Mouse (Mus musculus): ENCODE measurements around the gene Npcd.

Gene Npcd

GRCm38 (mm10) chr15:79834130-79834880 is at the start of gene Npcd, which contains the start of gene Cbx6:
Npcd (minus strand) TSS chr15:79834237.
Cbx6 (minus strand) TSS chr15:79834688.
- peak; percentile 98 to 99 for DNase-seq (ENCODE audit: low spot score in 2 of 2)

GRCm38 (mm10) chr15:79883352-79883822 is 49.4 kb upstream of the Npcd start:
- peak; percentile 94 for DNase-seq (ENCODE audit: low spot score in 2 of 2)

GRCm38 (mm10) chr15:79882623-79883267 is 48.7 kb upstream of the Npcd start:
- no peak for DNase-seq (ENCODE audit: low spot score in 2 of 2)

GRCm38 (mm10) chr15:79880477-79880876 is 46.4 kb upstream of the Npcd start:
- no peak for DNase-seq (ENCODE audit: low spot score in 2 of 2)

- DNase-seq (ENCODE audit: low spot score in 2 of 2) = peak; percentile 86 to 88
Measured at GRCm38 (mm10) chr15:79879319-79879718, 45.3 kb upstream of the Npcd start.

- DNase-seq (ENCODE audit: low spot score in 2 of 2) = peak in 1 of 2 experiments; percentile 40
Measured at GRCm38 (mm10) chr15:79878725-79879136, 44.7 kb upstream of the Npcd start.

GRCm38 (mm10) chr15:79875261-79875995 is 41.4 kb upstream of the Npcd start:
- no peak for DNase-seq (ENCODE audit: low spot score in 2 of 2)

- DNase-seq (ENCODE audit: low spot score in 2 of 2) = no peak
Measured at GRCm38 (mm10) chr15:79873995-79874394, 40.0 kb upstream of the Npcd start.

- DNase-seq (ENCODE audit: low spot score in 2 of 2) = no peak
Measured at GRCm38 (mm10) chr15:79873545-79873944, 39.5 kb upstream of the Npcd start.

GRCm38 (mm10) chr15:79867260-79868002 is 33.4 kb upstream of the Npcd start:
- DNase-seq (ENCODE audit: low spot score in 2 of 2) = no peak

GRCm38 (mm10) chr15:79859821-79860220 is 25.8 kb upstream of the Npcd start:
- no peak for DNase-seq (ENCODE audit: low spot score in 2 of 2)

GRCm38 (mm10) chr15:79858979-79859378 is 24.9 kb upstream of the Npcd start:
- no peak for DNase-seq (ENCODE audit: low spot score in 2 of 2)

- no peak for DNase-seq (ENCODE audit: low spot score in 2 of 2)
Measured at GRCm38 (mm10) chr15:79850143-79850542, 16.1 kb upstream of the Npcd start.

- peak; percentile 76 to 78 for DNase-seq (ENCODE audit: low spot score in 2 of 2)
Measured at GRCm38 (mm10) chr15:79847100-79847499, 13.1 kb upstream of the Npcd start.

- no peak for DNase-seq (ENCODE audit: low spot score in 2 of 2)
Measured at GRCm38 (mm10) chr15:79845986-79846385, 11.9 kb upstream of the Npcd start.

GRCm38 (mm10) chr15:79842985-79843384 is 8.9 kb upstream of the Npcd start:
- no peak for DNase-seq (ENCODE audit: low spot score in 2 of 2)

- no peak for DNase-seq (ENCODE audit: low spot score in 2 of 2)
Measured at GRCm38 (mm10) chr15:79840281-79840680, 6.2 kb upstream of the Npcd start.

- no peak for DNase-seq (ENCODE audit: low spot score in 2 of 2)
Measured at GRCm38 (mm10) chr15:79834881-79835260, 834 bp upstream of the Npcd start.

- DNase-seq (ENCODE audit: low spot score in 2 of 2) = peak in 1 of 2 experiments; percentile 62
Measured at GRCm38 (mm10) chr15:79833251-79834050, 586 bp downstream of the Npcd start.

GRCm38 (mm10) chr15:79832064-79832900 is 1.8 kb downstream of the Npcd start:
- DNase-seq (ENCODE audit: low spot score in 2 of 2) = peak; percentile 65 to 87
